Mouse (Mus musculus) E14TG2a.4 (cell line): ENCODE results near the gene Tmem220.

Source experiments
- H3K27me3 ChIP-seq: 2 replicates; pipeline ENCODE4 v1.6.1; 2014; ENCODE audit warnings: low read length, control low read depth; ENCODE audit not compliant: insufficient read depth
- H3K36me3 ChIP-seq: 2 replicates; pipeline ENCODE4 v1.6.1; 2014; ENCODE audit warnings: low read length, control low read depth; ENCODE audit not compliant: insufficient read depth
- H3K4me1 ChIP-seq: replicated peaks from 2 replicates; pipeline ENCODE4 v1.6.1; 2014; ENCODE audit warnings: low read depth, low read length, control low read depth
- H3K4me3 ChIP-seq: replicated peaks from 2 replicates; pipeline ENCODE4 v1.5.1; 2014; ENCODE audit warnings: mild to moderate bottlenecking, low read length
- H3K9me3 ChIP-seq: 2 replicates; pipeline ENCODE4 v1.6.1; 2014; ENCODE audit warnings: low read length, control low read depth
- CTCF ChIP-seq: conservative IDR thresholded peaks from 2 replicates; pipeline ENCODE4 v1.5.1; 2014; ENCODE audit warnings: low read length
- NANOG ChIP-seq: IDR thresholded peaks from 2 replicates; pipeline ENCODE4 v1.6.1; 2014; ENCODE audit warnings: borderline replicate concordance, low read length, mixed read lengths
- POU5F1 ChIP-seq: IDR thresholded peaks from 2 replicates; pipeline ENCODE4 v1.6.1; 2014; ENCODE audit warnings: low read length, borderline replicate concordance

The Tmem220 gene

DNA sequence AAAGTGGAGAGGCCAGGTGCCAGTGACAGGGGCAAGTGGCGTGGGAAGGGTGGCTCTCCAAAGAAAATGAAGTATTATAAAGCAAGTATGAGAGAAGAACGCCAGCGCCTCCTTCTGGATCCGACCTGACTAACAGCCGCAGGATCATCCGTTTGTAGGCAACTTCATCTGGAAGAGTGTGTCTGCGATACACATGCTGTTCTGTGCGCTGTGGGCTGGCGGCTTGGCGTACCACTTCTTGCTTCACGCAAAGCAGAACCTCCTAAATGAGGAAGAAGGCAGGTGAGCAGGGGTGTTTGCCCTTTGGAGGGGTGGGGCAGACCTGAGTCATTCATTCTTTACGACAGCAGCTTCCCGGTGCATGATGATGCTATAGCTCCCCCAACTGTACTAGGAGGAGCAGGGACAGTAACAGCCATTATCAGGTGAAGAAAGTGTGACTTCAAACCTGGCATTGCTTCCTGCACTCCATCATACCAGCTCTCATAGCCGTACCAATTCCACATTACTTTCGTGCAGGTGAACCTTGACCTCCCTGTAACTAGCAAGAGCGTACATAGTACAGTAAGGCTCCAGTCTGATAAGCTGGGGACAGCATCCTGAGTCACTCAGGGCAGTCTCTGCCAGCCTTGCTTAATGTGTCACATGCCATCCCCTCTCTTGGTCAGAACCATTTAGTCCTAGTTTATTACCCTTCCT lies 6.1 kb downstream of the Tmem220 start:
- Histone ChIP-seq H3K27me3 (no peaks in the 10 kb centered on the region), H3K4me1 (peaks cover 14% of the 10 kb centered on the region; the same call in 1 of the 2 replicates), H3K4me3 (0 out of 2 replicates have a peak overlapping the region, but pooled peaks have one; percentile 35), H3K36me3 (peaks cover 2% of the 10 kb centered on the region; the same call in 1 of the 2 replicates), H3K9me3 (no peaks in the 10 kb centered on the region)
- TF ChIP-seq CTCF (peak; percentile 57), NANOG (no peak)

DNA sequence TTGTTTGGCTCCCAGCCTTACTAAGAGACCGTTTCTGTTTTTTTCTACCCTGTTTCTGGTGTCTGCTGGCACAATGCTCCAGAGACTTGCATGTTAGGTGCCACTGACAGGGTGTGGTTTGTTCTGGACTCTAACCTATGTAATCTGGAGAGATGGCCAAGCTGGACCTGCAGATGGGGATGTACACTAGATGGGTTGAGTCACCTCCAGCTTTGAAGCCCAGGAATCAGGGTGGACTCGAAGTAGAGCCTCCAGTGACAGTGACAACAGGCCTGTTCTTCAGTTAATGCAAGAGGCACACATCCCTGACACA lies 6.6 kb downstream of the Tmem220 start:
- TF ChIP-seq NANOG, result no peak
- TF ChIP-seq CTCF, result no peak
- TF ChIP-seq POU5F1, result no peak
- Histone ChIP-seq H3K27me3 (no peaks in the 10 kb centered on the region), H3K36me3 (peaks cover 4% of the 10 kb centered on the region), H3K9me3 (no peaks in the 10 kb centered on the region), H3K4me1 (peaks cover 9% of the 10 kb centered on the region; the same call in 1 of the 2 replicates), H3K4me3 (no peak overlapping the region)

DNA sequence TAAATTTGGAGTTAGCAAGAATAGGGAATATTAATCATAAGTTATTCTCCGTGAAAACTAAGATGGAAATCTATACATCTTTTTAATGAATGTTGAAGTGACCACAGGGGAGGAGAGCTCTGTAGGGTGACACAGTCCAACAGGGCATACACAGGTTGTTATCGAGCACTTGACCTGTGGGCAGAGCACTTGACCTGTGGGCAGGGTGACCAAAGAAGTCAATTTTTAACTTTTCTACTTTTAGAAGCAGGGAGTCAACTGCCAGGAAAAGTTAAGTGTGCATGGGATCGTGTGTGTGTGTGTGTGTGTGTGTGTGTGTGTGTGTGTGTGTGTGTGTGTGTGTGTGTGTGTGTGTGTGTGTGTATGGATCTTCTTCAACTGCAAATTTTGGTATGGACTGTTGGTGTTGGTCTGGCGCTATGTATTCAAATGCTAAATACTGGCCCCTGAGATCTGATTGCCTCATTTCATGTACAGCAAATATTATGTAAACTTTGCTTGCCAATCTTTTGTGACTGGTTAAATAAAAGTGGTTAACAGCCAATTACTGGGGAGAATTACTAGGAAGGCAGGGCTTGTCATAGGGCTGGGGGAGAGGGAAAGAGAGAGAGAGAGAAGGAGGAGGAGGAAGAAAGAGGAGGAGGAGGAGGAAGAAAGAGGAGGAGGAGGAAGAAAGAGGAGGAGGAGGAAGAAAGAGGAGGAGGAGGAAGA lies 10.0 kb downstream of the Tmem220 start:
- Histone ChIP-seq H3K4me1 (peaks cover 24% of the 10 kb centered on the region), H3K4me3 (no peak overlapping the region), H3K9me3 (no peaks in the 10 kb centered on the region), H3K36me3 (peaks cover 33% of the 10 kb centered on the region), H3K27me3 (no peaks in the 10 kb centered on the region)
- TF ChIP-seq POU5F1 (no peak), NANOG (no peak), CTCF (no peak)

DNA sequence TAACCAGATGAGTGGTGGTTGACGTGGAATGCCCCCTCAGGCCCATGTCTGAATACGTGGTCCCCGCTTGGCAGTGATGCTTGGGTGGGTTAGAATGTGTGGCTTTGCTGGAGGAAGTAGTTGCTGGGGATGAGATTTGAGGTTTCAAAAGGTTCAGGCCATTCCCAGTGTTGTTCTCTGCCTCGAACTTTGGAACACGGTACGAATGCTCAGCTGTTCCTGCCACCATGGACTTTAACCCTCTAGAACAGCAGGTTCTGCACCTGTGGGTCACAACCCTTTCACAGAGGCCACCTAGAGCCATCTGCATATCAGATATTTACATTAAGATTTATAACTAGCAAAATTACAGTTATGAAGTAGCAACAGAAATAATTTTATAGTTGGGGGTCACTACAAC lies 11.3 kb downstream of the Tmem220 start:
- H3K27me3 ChIP-seq, result no peaks in the 10 kb centered on the region
- peaks cover 30% of the 10 kb centered on the region for H3K4me1 ChIP-seq
- no peak for TF ChIP-seq CTCF
- H3K36me3 ChIP-seq, result peaks cover 46% of the 10 kb centered on the region
- H3K9me3 ChIP-seq, result no peaks in the 10 kb centered on the region
- H3K4me3 ChIP-seq, result no peak overlapping the region

DNA sequence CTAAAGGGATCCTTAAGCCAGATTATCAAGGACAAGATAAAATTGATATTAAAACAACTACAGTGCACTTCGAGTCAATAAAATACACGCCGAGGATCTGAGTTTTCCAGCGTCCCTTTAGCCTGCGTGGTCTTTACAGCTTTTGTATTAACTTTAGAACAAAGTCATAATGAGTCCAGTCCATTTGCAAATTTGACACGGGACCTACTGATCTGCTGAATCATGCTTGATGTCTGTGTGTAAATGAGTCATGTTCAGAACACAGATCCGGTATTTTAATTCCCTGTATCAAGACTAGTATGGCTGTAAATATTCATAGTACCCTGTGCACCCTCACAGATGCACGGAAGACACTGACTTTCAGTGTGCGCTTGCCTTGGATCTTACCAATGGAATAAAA lies 11.9 kb downstream of the Tmem220 start:
- H3K27me3 ChIP-seq, result no peaks in the 10 kb centered on the region
- H3K9me3 ChIP-seq, result no peaks in the 10 kb centered on the region
- no peak overlapping the region for H3K4me3 ChIP-seq
- H3K36me3 ChIP-seq, result peaks cover 53% of the 10 kb centered on the region
- peaks cover 32% of the 10 kb centered on the region for H3K4me1 ChIP-seq
- TF ChIP-seq POU5F1, result no peak
- TF ChIP-seq CTCF, result no peak
- TF ChIP-seq NANOG, result no peak

DNA sequence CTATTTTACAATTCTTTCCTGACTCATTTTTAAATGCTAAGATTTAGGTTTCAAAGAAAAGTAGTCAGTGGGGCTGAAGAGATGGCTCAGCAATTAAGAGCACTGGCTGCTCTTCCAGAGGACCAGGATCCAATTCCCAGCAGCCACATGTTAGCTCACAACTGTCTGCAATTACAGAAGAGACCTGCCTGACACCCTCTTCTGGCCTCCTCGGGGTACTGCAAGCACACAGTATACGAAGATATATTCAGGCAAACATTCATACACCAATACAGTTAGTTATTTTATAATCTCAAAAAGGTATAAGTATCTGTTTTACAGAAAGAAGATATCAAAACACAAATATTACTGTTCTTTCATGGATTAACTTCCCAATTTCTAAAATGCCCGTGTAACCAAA lies 14.8 kb downstream of the Tmem220 start:
- peak; percentile 84 for TF ChIP-seq CTCF
- TF ChIP-seq POU5F1, result no peak
- Histone ChIP-seq H3K4me1 (peaks cover 60% of the 10 kb centered on the region), H3K4me3 (no peak overlapping the region), H3K27me3 (no peaks in the 10 kb centered on the region), H3K36me3 (peaks cover 63% of the 10 kb centered on the region), H3K9me3 (no peaks in the 10 kb centered on the region)

DNA sequence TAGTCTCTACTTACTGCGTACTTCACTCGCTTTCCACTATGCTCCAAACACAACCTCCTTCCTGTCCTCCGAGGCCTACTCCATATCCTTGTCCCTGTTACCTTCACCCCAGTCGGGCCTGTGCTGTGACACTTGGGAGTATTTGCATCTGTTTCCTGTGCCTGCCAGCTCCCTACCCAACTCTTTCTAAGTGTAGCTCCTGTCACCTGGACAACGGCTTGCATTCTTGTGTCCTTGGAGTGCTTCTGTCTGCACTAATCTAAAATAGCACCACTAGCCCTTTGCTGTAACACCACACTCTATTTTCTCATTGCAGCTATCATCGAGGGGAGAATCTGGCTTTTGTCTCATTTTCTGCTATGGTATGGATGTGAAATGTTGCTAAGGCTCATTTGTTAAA lies 15.5 kb downstream of the Tmem220 start:
- TF ChIP-seq NANOG (no peak), POU5F1 (no peak), CTCF (no peak)
- H3K36me3 ChIP-seq, result peaks cover 66% of the 10 kb centered on the region
- H3K9me3 ChIP-seq, result no peaks in the 10 kb centered on the region

DNA sequence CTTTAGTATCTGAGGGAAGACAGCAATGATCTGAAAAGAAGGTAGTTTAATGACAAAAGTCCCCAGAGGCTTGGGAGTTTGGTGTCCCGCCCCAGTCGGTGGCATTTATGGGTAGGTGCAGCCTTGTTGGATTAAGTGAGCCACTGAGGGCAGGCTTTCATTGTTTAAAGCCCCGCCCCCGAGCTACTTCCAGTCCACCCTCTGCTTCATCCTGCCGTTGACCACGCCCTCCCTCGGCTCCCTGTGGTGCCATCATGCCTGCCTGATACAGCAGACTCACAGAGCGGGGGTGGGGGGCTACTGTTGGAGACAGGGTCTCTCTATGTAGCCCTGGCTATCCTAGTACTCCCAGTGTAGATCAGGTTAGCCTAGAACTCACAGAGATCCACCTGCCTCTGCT lies 18.1 kb downstream of the Tmem220 start:
- Histone ChIP-seq H3K27me3 (no peaks in the 10 kb centered on the region), H3K9me3 (no peaks in the 10 kb centered on the region), H3K4me3 (peak overlapping the region; percentile 75), H3K4me1 (peaks cover 92% of the 10 kb centered on the region), H3K36me3 (peaks cover 58% of the 10 kb centered on the region)
- no peak for TF ChIP-seq POU5F1
- no peak for TF ChIP-seq NANOG
- no peak for TF ChIP-seq CTCF

More for the DNA sequence above, 15.5 kb downstream of the Tmem220 start:
- Histone ChIP-seq H3K4me1 (peaks cover 67% of the 10 kb centered on the region), H3K4me3 (no peak overlapping the region), H3K27me3 (no peaks in the 10 kb centered on the region)

DNA sequence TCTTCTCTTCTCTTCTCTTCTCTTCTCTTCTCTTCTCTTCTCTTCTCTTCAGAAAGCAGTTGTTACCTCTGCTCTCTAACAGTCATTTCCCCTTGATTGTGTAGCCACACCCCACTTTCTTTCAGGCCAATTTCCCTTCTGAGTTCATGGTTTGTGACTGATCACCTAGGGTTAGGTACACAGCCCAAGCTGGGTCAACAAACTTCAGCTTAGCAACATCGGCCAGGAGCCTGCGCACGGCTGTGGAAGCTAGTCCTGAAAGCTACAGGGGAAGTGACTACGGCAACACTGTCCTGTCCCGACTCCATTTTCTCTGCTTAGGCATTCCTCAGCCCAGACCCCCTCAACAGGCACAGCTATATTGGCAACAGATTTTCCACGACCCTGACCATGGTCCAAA lies 20.0 kb downstream of the Tmem220 start:
- TF ChIP-seq POU5F1 (no peak), CTCF (no peak), NANOG (no peak)
- Histone ChIP-seq H3K9me3 (no peaks in the 10 kb centered on the region), H3K27me3 (no peaks in the 10 kb centered on the region), H3K4me3 (peak overlapping the region; percentile 37), H3K4me1 (peaks cover 97% of the 10 kb centered on the region), H3K36me3 (peaks cover 47% of the 10 kb centered on the region)
